Mouse (Mus musculus) heart, embryonic 15.5 days (tissue): Measurements from ENCODE around the gene Dact3. TPM values are rescaled to one million over a fixed set of nuclear protein-coding genes. Genes with fewer than 3 reads are reported as not detected.

Experiments used
- ATAC-seq: fragments of 200-750 bp; cut with Nextera tagmentation; replicated peaks from 2 replicates; pipeline ENCODE4 v1.8.0; 2017; ENCODE audit warnings: low read depth, moderate TSS enrichment; ENCODE audit not compliant: insufficient number of reproducible peaks, insufficient read depth, low FRiP score
- H3K27ac ChIP-seq: fragments of 300-500 bp; sonication (generic); 2 replicates; pipeline ENCODE4 v1.5.1; 2015; ENCODE audit warnings: mild to moderate bottlenecking, inconsistent platforms
- H3K27me3 ChIP-seq: fragments of 300-500 bp; sonication (generic); 2 replicates; pipeline ENCODE4 v1.6.1; 2015; ENCODE audit warnings: inconsistent platforms
- H3K36me3 ChIP-seq: fragments of 300-500 bp; sonication (generic); 2 replicates; pipeline ENCODE4 v1.6.1; 2015; ENCODE audit warnings: mild to moderate bottlenecking, inconsistent platforms
- H3K4me1 ChIP-seq: fragments of 300-500 bp; sonication (generic); replicated peaks from 2 replicates; pipeline ENCODE4 v1.6.1; 2015; ENCODE audit warnings: inconsistent platforms
- H3K4me2 ChIP-seq: fragments of 300-500 bp; sonication (generic); 2 replicates; pipeline ENCODE4 v1.6.1; 2015; ENCODE audit warnings: inconsistent platforms, mild to moderate bottlenecking, moderate library complexity
- H3K4me3 ChIP-seq: fragments of 300-500 bp; sonication (generic); 2 replicates; pipeline ENCODE4 v1.5.1; 2015; ENCODE audit warnings: mild to moderate bottlenecking, inconsistent platforms
- H3K9ac ChIP-seq: fragments of 300-500 bp; sonication (generic); 2 replicates; pipeline ENCODE4 v1.6.1; 2015; ENCODE audit warnings: mild to moderate bottlenecking, inconsistent platforms
- H3K9me3 ChIP-seq: fragments of 300-500 bp; sonication (generic); replicated peaks from 2 replicates; pipeline ENCODE4 v1.6.1; 2016; ENCODE audit warnings: inconsistent platforms
- WGBS: fragments of 180-500 bp; shearing (Covaris S2); methylation state at CpG from one replicate; pipeline ENCODE4 v1.1.7; 2015; ENCODE audit warnings: mixed read lengths; 5-methylcytosine and 5-hydroxymethylcytosine counted together
- polyA plus RNA-seq: library from polyadenylated mRNA; unstranded; fragments of >200 nt; fragmentation: Nextera tagmentation; extraction: Ambion mirVana; gene quantifications from 2 replicates; pipeline ENCODE4 v1.2.1, GENCODE M21; 2015

Dact3 gene
- polyA plus RNA-seq, 1 experiment from 2014 or later: 5.8 TPM

GRCm38 (mm10) chr7:16842645-16843063, 32.5 kb upstream of the Dact3 start, which contains the start of gene Prkd2:
Gene Prkd2, plus strand, starts transcription at chr7:16842902.
- H3K9ac ChIP-seq: peak within 1 kb of the TSS; percentile 82
- no peaks in the 10 kb centered on the region for H3K9me3 ChIP-seq
- WGBS: 0% methylated on average over 32 of the region's 32 CpGs
- peaks cover 34% of the 10 kb centered on the region for H3K36me3 ChIP-seq
- peak within 1 kb of the TSS; percentile 88 for H3K27ac ChIP-seq
- ATAC-seq: peak; percentile 89
- peaks cover 34% of the 10 kb centered on the region for H3K4me1 ChIP-seq
- no peaks in the 10 kb centered on the region for H3K27me3 ChIP-seq
- peak within 1 kb of the TSS; percentile 97 for H3K4me2 ChIP-seq
- H3K4me3 ChIP-seq: peak within 1 kb of the TSS; percentile 86

- ATAC-seq: no peak
- Histone ChIP-seq H3K36me3 (peaks cover 24% of the 10 kb centered on the region), H3K27me3 (no peaks in the 10 kb centered on the region), H3K9ac (peak overlapping the region; percentile 82), H3K4me1 (peaks cover 34% of the 10 kb centered on the region), H3K4me3 (peak overlapping the region; percentile 86), H3K27ac (peak overlapping the region; percentile 88), H3K4me2 (peak overlapping the region; percentile 97), H3K9me3 (no peaks in the 10 kb centered on the region)
- WGBS: 2% methylated on average over 33 of the region's 33 CpGs
Observed at GRCm38 (mm10) chr7:16843441-16844171, 31.5 kb upstream of the Dact3 start.

GRCm38 (mm10) chr7:16844696-16845071, 30.4 kb upstream of the Dact3 start:
- no peak for ATAC-seq
- Histone ChIP-seq H3K27ac (peak overlapping the region; percentile 88), H3K4me1 (peaks cover 34% of the 10 kb centered on the region), H3K4me3 (peak overlapping the region; percentile 86), H3K36me3 (peaks cover 22% of the 10 kb centered on the region), H3K27me3 (no peaks in the 10 kb centered on the region), H3K9me3 (no peaks in the 10 kb centered on the region), H3K9ac (peak overlapping the region; percentile 51), H3K4me2 (peak overlapping the region; percentile 97)
- 51% methylated on average over 3 of the region's 3 CpGs for WGBS

- peak overlapping the region; percentile 51 for H3K9ac ChIP-seq
- peak overlapping the region; percentile 86 for H3K4me3 ChIP-seq
- peaks cover 34% of the 10 kb centered on the region for H3K4me1 ChIP-seq
- 42% methylated on average over 14 of the region's 14 CpGs for WGBS
- H3K36me3 ChIP-seq: peaks cover 22% of the 10 kb centered on the region
- H3K4me2 ChIP-seq: peak overlapping the region; percentile 97
- no peaks in the 10 kb centered on the region for H3K27me3 ChIP-seq
- H3K9me3 ChIP-seq: no peaks in the 10 kb centered on the region
- 0 out of 2 replicates have a peak, but pooled peaks have one; percentile 2 for ATAC-seq
- H3K27ac ChIP-seq: peak overlapping the region; percentile 88
Observed at GRCm38 (mm10) chr7:16845072-16845819, 29.9 kb upstream of the Dact3 start.

- 0 out of 2 replicates have a peak, but pooled peaks have one; percentile 7 for ATAC-seq
- Histone ChIP-seq H3K9me3 (no peaks in the 10 kb centered on the region), H3K4me2 (peak overlapping the region; percentile 97), H3K27ac (peak overlapping the region; percentile 88), H3K4me3 (peak overlapping the region; percentile 86), H3K36me3 (peaks cover 16% of the 10 kb centered on the region), H3K9ac (peak overlapping the region; percentile 51; the same call in 1 of the 2 replicates), H3K4me1 (peaks cover 34% of the 10 kb centered on the region), H3K27me3 (no peaks in the 10 kb centered on the region)
- WGBS: 42% methylated on average over 10 of the region's 10 CpGs
Observed at GRCm38 (mm10) chr7:16845820-16846167, 29.3 kb upstream of the Dact3 start.

GRCm38 (mm10) chr7:16846775-16847174, 28.3 kb upstream of the Dact3 start:
- Histone ChIP-seq H3K9ac (no peak overlapping the region), H3K9me3 (no peaks in the 10 kb centered on the region), H3K4me3 (no peak overlapping the region), H3K27me3 (no peaks in the 10 kb centered on the region), H3K4me2 (no peak overlapping the region), H3K27ac (no peak overlapping the region), H3K4me1 (peaks cover 29% of the 10 kb centered on the region), H3K36me3 (peaks cover 15% of the 10 kb centered on the region)
- 93% methylated on average over 5 of the region's 5 CpGs for WGBS
- ATAC-seq: no peak

GRCm38 (mm10) chr7:16847507-16847906, 27.6 kb upstream of the Dact3 start:
- Histone ChIP-seq H3K27ac (no peak overlapping the region), H3K4me3 (no peak overlapping the region), H3K4me1 (peaks cover 24% of the 10 kb centered on the region), H3K4me2 (no peak overlapping the region), H3K9ac (no peak overlapping the region), H3K9me3 (no peaks in the 10 kb centered on the region), H3K27me3 (no peaks in the 10 kb centered on the region), H3K36me3 (peaks cover 20% of the 10 kb centered on the region)
- ATAC-seq: no peak
- WGBS: 82% methylated on average over 19 of the region's 19 CpGs

GRCm38 (mm10) chr7:16848579-16848978, 26.5 kb upstream of the Dact3 start:
- no peak for ATAC-seq
- WGBS: 35% methylated on average over 17 of the region's 17 CpGs
- Histone ChIP-seq H3K4me1 (peaks cover 23% of the 10 kb centered on the region), H3K27ac (no peak overlapping the region), H3K9me3 (no peaks in the 10 kb centered on the region), H3K9ac (no peak overlapping the region), H3K4me3 (no peak overlapping the region), H3K27me3 (no peaks in the 10 kb centered on the region), H3K36me3 (peaks cover 28% of the 10 kb centered on the region), H3K4me2 (no peak overlapping the region)

- ATAC-seq: no peak
- no peaks in the 10 kb centered on the region for H3K4me1 ChIP-seq
- no peak overlapping the region for H3K9ac ChIP-seq
- no peak overlapping the region for H3K27ac ChIP-seq
- WGBS: 82% methylated on average over 4 of the region's 4 CpGs
- H3K9me3 ChIP-seq: no peaks in the 10 kb centered on the region
- H3K4me2 ChIP-seq: no peak overlapping the region
- peaks cover 57% of the 10 kb centered on the region for H3K36me3 ChIP-seq
- H3K4me3 ChIP-seq: no peak overlapping the region
- H3K27me3 ChIP-seq: no peaks in the 10 kb centered on the region
Observed at GRCm38 (mm10) chr7:16851636-16852035, 23.5 kb upstream of the Dact3 start.

GRCm38 (mm10) chr7:16853302-16853831, 21.8 kb upstream of the Dact3 start:
- H3K4me1 ChIP-seq: no peaks in the 10 kb centered on the region
- no peak overlapping the region for H3K9ac ChIP-seq
- no peak overlapping the region for H3K4me2 ChIP-seq
- 77% methylated on average over 14 of the region's 14 CpGs for WGBS
- H3K27me3 ChIP-seq: no peaks in the 10 kb centered on the region
- H3K9me3 ChIP-seq: no peaks in the 10 kb centered on the region
- no peak overlapping the region for H3K27ac ChIP-seq
- H3K4me3 ChIP-seq: no peak overlapping the region
- no peak for ATAC-seq
- H3K36me3 ChIP-seq: peaks cover 71% of the 10 kb centered on the region

- H3K9me3 ChIP-seq: no peaks in the 10 kb centered on the region
- peaks cover 58% of the 10 kb centered on the region for H3K36me3 ChIP-seq
- H3K4me2 ChIP-seq: no peak overlapping the region
- H3K4me1 ChIP-seq: no peaks in the 10 kb centered on the region
- WGBS: 31% methylated on average over 17 of the region's 17 CpGs
- no peaks in the 10 kb centered on the region for H3K27me3 ChIP-seq
- ATAC-seq: no peak
- no peak overlapping the region for H3K27ac ChIP-seq
- H3K9ac ChIP-seq: no peak overlapping the region
- no peak overlapping the region for H3K4me3 ChIP-seq
Observed at GRCm38 (mm10) chr7:16858336-16858735, 16.8 kb upstream of the Dact3 start.
